Mouse (Mus musculus) kidney, embryonic 15.5 days (tissue): Measurements from ENCODE around the gene Tle3. TPM values are rescaled to one million over a fixed set of nuclear protein-coding genes. Genes with fewer than 3 reads are reported as not detected.

Source experiments
- ATAC-seq: fragments of 200-750 bp; cut with Nextera tagmentation; replicated peaks from 2 replicates; pipeline ENCODE4 v1.8.0; 2017; ENCODE audit warnings: moderate TSS enrichment; ENCODE audit not compliant: low FRiP score
- H3K27ac ChIP-seq: fragments of 300-500 bp; sonication (generic); 2 replicates; pipeline ENCODE4 v1.5.1; 2015; ENCODE audit warnings: mild to moderate bottlenecking, inconsistent platforms
- H3K27me3 ChIP-seq: fragments of 300-500 bp; sonication (generic); 2 replicates; pipeline ENCODE4 v1.6.1; 2015; ENCODE audit warnings: inconsistent platforms
- H3K36me3 ChIP-seq: fragments of 300-500 bp; sonication (generic); 2 replicates; pipeline ENCODE4 v1.6.1; 2015; ENCODE audit warnings: inconsistent platforms
- H3K4me1 ChIP-seq: fragments of 300-500 bp; sonication (generic); 2 replicates; pipeline ENCODE4 v1.6.1; 2015; ENCODE audit warnings: inconsistent platforms
- H3K4me2 ChIP-seq: fragments of 300-500 bp; sonication (generic); 2 replicates; pipeline ENCODE4 v1.6.1; 2015; ENCODE audit warnings: moderate library complexity, mild to moderate bottlenecking, inconsistent platforms
- H3K4me3 ChIP-seq: fragments of 300-500 bp; sonication (generic); replicated peaks from 2 replicates; pipeline ENCODE4 v1.5.1; 2015; ENCODE audit warnings: mild to moderate bottlenecking, inconsistent platforms
- H3K9ac ChIP-seq: fragments of 300-500 bp; sonication (generic); 2 replicates; pipeline ENCODE4 v1.6.1; 2015; ENCODE audit warnings: mild to moderate bottlenecking, inconsistent platforms
- H3K9me3 ChIP-seq: fragments of 300-500 bp; sonication (generic); replicated peaks from 2 replicates; pipeline ENCODE4 v1.6.1; 2016; ENCODE audit warnings: inconsistent platforms
- WGBS: fragments of 180-500 bp; shearing (Covaris S2); methylation state at CpG from one replicate; pipeline ENCODE4 v1.1.7; 2015; ENCODE audit warnings: mixed read lengths; 5-methylcytosine and 5-hydroxymethylcytosine counted together
- polyA plus RNA-seq: library from polyadenylated mRNA; unstranded; fragments of >200 nt; fragmentation: Nextera tagmentation; extraction: Ambion mirVana; gene quantifications from 2 replicates; pipeline ENCODE4 v1.2.1, GENCODE M21; 2015

Gene Tle3
- polyA plus RNA-seq, 1 experiment from 2014 or later, result 30.9 TPM

DNA sequence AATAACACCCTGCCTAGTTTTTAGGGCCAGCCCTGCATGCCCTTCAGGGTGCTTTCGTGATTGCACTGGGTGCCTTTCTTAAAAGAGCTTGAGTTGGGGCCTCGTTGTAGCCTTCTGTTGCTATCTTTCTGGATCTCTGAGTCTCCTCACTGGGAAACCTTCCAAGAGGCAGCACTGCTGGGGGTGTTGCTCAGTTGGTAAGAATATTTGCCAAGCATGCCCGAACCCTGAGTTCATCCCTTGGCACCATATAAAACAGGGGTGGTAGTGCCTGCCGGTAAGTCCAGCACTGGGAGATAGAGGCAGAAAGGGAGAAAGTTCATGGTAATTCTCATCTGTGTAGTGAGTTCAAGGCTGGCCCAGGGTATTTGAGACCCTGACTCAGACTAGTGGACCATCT lies 30.1 kb downstream of the Tle3 start:
- H3K4me2 ChIP-seq, result no peak overlapping the region
- 0 out of 2 replicates have a peak, but pooled peaks cover 4% of the 10 kb centered on the region for H3K27me3 ChIP-seq
- H3K9me3 ChIP-seq, result no peaks in the 10 kb centered on the region
- no peak overlapping the region for H3K27ac ChIP-seq
- ATAC-seq, result no peak
- 86% methylated on average over 4 of the region's 4 CpGs for WGBS
- H3K4me1 ChIP-seq, result peaks cover 69% of the 10 kb centered on the region
- H3K9ac ChIP-seq, result no peak overlapping the region
- H3K4me3 ChIP-seq, result no peak overlapping the region
- H3K36me3 ChIP-seq, result peaks cover 85% of the 10 kb centered on the region

DNA sequence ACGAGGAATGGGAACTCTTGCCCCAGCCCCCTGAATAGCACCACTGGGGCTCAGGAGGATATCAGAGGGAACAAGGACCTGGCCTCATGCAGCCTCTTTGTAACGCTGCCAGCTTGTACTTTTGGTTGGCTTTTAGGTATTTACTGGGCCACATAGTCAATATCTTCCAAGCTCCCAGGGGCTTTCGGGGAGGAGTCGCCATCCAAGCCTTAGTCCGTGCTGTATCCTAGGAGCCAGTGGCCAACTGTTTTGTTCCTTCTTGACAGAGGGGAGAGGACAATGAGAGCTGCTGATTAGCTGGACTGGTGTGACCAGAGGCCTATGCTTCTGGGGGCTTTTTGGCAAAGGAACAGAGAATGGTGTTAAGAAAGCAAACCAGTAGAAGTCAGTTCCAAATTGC lies 30.6 kb downstream of the Tle3 start:
- peaks cover 86% of the 10 kb centered on the region for H3K36me3 ChIP-seq

DNA sequence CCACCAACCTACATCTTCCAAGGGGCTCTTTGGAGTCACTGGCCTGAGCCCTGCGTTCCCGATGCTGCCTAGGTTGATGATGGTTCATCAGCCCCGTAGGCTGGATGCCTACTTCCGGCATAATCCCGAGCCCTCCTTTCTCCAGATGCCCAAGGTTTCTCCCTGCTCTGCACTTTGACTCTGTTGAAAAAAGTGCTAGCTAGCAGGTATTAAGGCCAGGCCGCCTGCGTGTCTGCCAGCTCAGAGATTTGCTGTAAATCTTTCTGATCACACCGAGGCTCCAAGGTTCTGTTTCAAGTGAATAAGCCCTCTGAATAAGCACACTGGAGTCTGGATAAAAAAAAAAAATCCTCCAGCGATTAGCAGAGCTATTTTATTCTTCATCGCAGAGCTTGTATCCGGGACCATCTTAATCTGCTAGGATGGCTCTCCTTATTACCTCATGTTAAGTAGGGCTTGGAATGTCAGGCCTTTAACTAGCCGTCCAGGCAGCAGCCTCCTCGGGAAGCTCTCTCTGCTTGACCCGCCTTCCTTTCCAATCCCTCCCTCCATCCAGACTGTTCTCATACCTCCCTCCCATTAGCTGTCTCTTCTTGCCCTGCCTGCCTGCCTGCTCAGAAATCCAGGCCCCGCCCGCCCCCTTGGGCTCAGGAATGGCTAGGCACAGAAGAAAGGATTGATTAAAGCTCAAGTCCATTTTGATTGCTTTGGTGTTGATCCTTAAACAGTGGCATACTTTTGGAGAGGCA lies 31.9 kb downstream of the Tle3 start:
- H3K27ac ChIP-seq, result peak overlapping the region; percentile 68
- 59% methylated on average over 16 of the region's 16 CpGs for WGBS
- H3K9ac ChIP-seq, result no peak overlapping the region
- no peaks in the 10 kb centered on the region for H3K27me3 ChIP-seq
- no peak overlapping the region for H3K4me2 ChIP-seq
- H3K4me1 ChIP-seq, result peaks cover 79% of the 10 kb centered on the region
- H3K4me3 ChIP-seq, result no peak overlapping the region
- peaks cover 86% of the 10 kb centered on the region for H3K36me3 ChIP-seq
- H3K9me3 ChIP-seq, result no peaks in the 10 kb centered on the region
- ATAC-seq, result no peak

More for the DNA sequence above, 30.6 kb downstream of the Tle3 start:
- Histone ChIP-seq H3K27me3 (0 out of 2 replicates have a peak, but pooled peaks cover 4% of the 10 kb centered on the region), H3K9ac (no peak overlapping the region), H3K4me2 (no peak overlapping the region), H3K4me3 (no peak overlapping the region), H3K27ac (no peak overlapping the region), H3K9me3 (no peaks in the 10 kb centered on the region), H3K4me1 (peaks cover 69% of the 10 kb centered on the region)
- WGBS, result 86% methylated on average over 5 of the region's 5 CpGs
- ATAC-seq, result no peak

DNA sequence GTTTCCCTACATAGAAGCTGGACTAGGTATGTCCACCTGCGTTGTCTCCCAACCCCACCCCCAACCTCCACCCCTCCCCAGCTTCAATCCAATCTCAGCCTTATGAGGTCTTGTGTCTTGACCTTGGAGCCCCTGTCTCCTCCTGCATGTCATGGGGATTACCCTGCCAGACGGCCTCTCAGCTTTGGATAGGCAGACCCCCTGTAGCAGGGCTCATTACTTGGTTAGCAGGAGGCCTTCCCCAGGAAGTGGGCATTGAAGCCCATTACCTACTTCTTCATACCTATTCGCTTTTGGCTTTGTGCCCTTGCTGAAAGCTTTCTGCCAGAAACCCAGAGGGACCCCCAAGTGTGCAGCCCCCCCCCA lies 32.4 kb downstream of the Tle3 start:
- no peak overlapping the region for H3K4me3 ChIP-seq
- no peaks in the 10 kb centered on the region for H3K27me3 ChIP-seq
- H3K4me1 ChIP-seq, result peaks cover 85% of the 10 kb centered on the region
- peaks cover 86% of the 10 kb centered on the region for H3K36me3 ChIP-seq
- ATAC-seq, result no peak
- H3K4me2 ChIP-seq, result peak overlapping the region; percentile 40
- H3K27ac ChIP-seq, result peak overlapping the region; percentile 68
- 64% methylated on average over 3 of the region's 3 CpGs for WGBS
- no peaks in the 10 kb centered on the region for H3K9me3 ChIP-seq
- H3K9ac ChIP-seq, result no peak overlapping the region

DNA sequence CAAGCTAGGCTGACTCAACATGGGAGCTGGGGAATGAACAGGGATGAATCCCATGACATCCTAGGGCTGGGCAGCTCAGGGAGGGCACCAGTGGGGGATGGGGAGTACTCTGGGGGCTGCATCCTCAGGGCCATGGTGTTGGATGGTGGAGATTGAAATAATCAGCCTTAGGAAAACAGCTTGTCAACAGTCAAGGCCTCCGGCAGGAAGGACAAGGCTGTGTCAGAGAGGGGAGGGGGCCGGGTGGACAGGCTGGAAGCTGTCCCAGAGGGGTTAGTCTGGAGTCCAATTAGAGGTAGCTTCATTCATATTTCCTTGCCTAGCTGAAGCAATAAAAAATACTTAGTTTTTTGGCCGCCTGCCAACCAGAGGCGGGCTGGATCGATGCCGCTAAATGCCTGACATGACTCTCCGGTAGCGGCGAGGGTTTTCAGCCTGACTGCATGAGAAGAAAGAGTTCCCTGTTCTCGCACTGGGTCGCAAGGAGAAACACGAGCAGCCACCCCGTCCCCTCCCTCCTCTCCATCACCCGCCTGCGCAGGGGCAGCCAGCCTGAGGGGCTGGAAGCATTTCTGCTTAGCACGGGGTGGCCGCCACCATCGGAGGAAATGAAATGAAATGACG lies 32.9 kb downstream of the Tle3 start:
- Histone ChIP-seq H3K4me3 (no peak overlapping the region), H3K9me3 (no peaks in the 10 kb centered on the region), H3K4me1 (peaks cover 86% of the 10 kb centered on the region), H3K4me2 (peak overlapping the region; percentile 40), H3K27ac (peak overlapping the region; percentile 68), H3K36me3 (peaks cover 86% of the 10 kb centered on the region), H3K27me3 (no peaks in the 10 kb centered on the region), H3K9ac (no peak overlapping the region)
- peak; percentile 72 for ATAC-seq
- WGBS, result 13% methylated on average over 19 of the region's 19 CpGs

DNA sequence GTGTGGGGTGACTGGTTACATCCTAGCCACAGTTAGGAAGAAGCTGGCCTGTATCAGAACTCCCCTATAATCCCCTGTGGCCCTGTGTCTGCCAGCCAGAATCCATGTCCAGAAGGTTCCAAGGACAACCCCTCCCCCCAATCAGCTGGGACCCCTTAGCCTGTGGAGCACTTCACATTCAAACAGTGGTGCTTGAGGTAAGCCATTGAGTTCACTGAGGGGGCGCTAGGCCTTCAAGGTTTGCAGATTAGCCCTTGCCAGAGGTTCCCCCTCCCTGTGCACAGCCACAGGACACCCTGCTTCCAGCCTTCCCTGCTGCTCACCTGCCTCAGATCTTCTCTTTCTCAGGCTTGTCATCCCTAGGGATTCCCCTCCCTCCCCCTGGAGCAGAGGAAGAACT lies 34.2 kb downstream of the Tle3 start:
- H3K27me3 ChIP-seq, result no peaks in the 10 kb centered on the region
- H3K4me2 ChIP-seq, result no peak overlapping the region
- no peaks in the 10 kb centered on the region for H3K9me3 ChIP-seq
- WGBS, result 94% methylated on average over 1 of the region's 1 CpGs
- H3K27ac ChIP-seq, result 0 out of 2 replicates have a peak overlapping the region, but pooled peaks have one; percentile 68
- peaks cover 75% of the 10 kb centered on the region for H3K4me1 ChIP-seq
- H3K36me3 ChIP-seq, result peaks cover 86% of the 10 kb centered on the region
- no peak overlapping the region for H3K9ac ChIP-seq
- no peak overlapping the region for H3K4me3 ChIP-seq
- no peak for ATAC-seq

DNA sequence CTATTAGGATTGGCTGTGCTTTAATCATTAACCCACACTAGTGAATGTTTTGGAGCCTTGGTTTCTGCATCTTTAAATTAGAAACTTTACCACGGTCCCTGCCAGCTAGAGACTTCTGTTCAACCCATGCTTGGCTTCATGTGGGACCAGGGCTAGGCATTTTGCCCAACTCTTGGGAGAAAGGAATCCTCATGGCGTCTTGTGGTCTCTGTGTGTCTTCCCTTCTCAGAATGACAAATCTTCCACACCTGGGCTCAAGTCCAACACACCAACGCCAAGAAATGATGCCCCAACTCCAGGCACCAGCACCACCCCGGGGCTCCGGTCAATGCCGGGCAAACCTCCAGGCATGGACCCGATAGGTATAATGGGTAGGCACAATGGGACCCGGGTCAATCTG lies 36.9 kb downstream of the Tle3 start:
- Histone ChIP-seq H3K27ac (peak overlapping the region; percentile 46), H3K4me3 (no peak overlapping the region), H3K4me1 (peaks cover 49% of the 10 kb centered on the region), H3K9ac (no peak overlapping the region), H3K36me3 (peaks cover 87% of the 10 kb centered on the region), H3K4me2 (no peak overlapping the region), H3K27me3 (no peaks in the 10 kb centered on the region), H3K9me3 (no peaks in the 10 kb centered on the region)
- 80% methylated on average over 8 of the region's 8 CpGs for WGBS
- ATAC-seq, result no peak

DNA sequence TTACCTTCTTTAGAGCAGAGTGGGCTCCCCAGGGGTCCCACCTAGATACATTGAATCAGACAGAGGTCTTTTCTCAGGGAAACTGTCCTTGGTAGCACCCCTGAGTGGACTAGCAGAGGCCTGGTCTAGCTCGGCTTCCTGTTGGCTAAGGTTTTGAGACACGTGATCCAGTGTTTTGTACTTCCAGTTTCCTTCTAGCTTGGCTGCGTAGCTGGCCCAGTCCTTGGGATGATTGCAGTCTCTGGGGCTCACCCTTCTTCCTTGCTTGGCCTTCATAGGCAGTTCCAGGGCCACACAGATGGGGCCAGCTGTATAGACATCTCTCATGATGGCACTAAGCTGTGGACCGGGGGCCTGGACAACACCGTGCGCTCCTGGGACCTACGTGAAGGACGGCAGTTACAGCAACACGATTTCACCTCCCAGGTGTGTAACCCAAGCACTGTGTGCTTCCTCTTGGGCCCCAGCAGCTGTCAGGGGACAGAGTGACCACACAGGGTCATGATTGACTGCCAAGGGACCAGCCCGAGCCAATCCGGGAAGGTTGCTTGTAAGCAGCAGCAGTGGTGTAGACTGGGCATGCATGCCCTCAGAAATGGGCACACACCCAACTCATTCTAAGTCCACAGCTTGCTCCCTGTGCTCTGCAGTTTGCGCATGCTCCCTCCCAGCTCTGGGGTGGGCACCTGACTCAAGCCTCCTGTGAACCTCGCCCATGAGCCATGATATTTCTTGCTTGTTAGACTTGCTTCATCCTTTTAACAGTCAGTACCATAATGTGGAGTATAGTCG lies 41.7 kb downstream of the Tle3 start:
- Histone ChIP-seq H3K4me3 (no peak overlapping the region), H3K27me3 (no peaks in the 10 kb centered on the region), H3K9me3 (no peaks in the 10 kb centered on the region), H3K9ac (no peak overlapping the region), H3K36me3 (peaks cover 99% of the 10 kb centered on the region), H3K27ac (no peak overlapping the region), H3K4me1 (peaks cover 25% of the 10 kb centered on the region; the same call in 1 of the 2 replicates), H3K4me2 (no peak overlapping the region)
- WGBS, result 84% methylated on average over 14 of the region's 14 CpGs
- no peak for ATAC-seq

DNA sequence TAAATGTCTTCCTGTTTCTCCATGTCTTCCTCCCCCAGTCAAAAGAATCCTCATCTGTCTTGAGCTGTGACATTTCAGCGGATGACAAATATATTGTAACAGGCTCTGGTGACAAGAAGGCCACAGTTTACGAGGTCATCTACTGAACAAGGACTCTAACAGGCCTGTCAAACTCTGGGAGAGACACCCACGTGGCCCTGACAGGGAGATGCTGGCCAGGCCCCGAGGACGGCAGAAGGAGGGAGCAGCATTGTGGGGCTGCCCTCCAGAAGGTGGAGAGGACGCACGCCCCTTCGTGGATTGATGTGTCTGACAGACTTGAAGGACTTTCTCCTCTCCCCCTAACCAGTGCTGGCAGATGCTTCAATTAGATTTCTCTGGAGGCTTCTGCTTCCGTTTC lies 44.4 kb downstream of the Tle3 start:
- 35% methylated on average over 9 of the region's 9 CpGs for WGBS
- Histone ChIP-seq H3K27ac (0 out of 2 replicates have a peak overlapping the region, but pooled peaks have one; percentile 45), H3K36me3 (peaks cover 77% of the 10 kb centered on the region), H3K4me3 (no peak overlapping the region), H3K9ac (no peak overlapping the region), H3K4me1 (peaks cover 17% of the 10 kb centered on the region; the same call in 1 of the 2 replicates), H3K27me3 (no peaks in the 10 kb centered on the region), H3K9me3 (no peaks in the 10 kb centered on the region), H3K4me2 (no peak overlapping the region)
- no peak for ATAC-seq

DNA sequence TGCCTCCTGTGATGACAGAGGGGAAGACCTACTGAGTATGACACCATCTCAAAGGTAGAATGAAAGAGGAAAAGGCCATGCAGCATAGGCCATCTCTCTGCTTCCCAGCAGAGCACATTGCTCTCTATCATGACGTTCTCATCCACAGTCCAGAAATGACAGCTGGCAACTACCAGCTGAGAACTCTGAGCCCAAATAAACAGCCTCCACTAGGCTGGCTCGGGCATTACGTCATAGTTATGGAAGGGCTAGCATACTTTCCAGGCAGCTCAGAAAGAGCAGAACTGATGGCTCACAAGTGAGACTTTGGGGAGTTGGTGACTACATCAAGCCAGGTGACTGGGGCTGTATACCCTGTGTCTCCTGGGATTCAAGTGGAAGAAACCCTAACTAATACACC lies 49.5 kb downstream of the Tle3 start:
- no peak overlapping the region for H3K9ac ChIP-seq

DNA sequence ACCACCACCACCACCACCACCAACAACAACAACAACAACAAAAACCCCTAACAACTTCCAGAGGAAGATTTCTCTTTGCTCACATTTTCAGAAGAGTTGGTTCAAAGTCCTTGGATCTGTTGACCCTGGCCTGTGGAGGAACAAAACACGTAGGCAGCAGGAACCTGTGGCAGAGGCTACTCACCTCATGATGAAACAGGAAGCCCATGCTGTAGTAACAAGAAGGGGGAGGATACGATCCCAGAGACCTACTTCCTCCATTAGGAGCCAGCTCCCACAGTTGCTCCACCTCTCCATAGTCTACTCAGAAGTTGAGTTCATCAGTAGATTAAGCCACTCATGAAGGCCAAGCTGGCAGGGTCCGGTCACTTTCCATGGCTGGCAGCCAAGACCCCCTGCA lies 52.1 kb downstream of the Tle3 start:
- no peak for ATAC-seq
- WGBS, result 74% methylated on average over 3 of the region's 3 CpGs
- H3K4me1 ChIP-seq, result no peaks in the 10 kb centered on the region
- no peak overlapping the region for H3K4me2 ChIP-seq
- H3K9me3 ChIP-seq, result no peaks in the 10 kb centered on the region
- no peak overlapping the region for H3K27ac ChIP-seq
- peaks cover 2% of the 10 kb centered on the region for H3K36me3 ChIP-seq
- H3K4me3 ChIP-seq, result no peak overlapping the region
- no peak overlapping the region for H3K9ac ChIP-seq
- H3K27me3 ChIP-seq, result peaks cover 13% of the 10 kb centered on the region; the same call in 1 of the 2 replicates

More for the DNA sequence above, 49.5 kb downstream of the Tle3 start:
- Histone ChIP-seq H3K27me3 (peaks cover 7% of the 10 kb centered on the region; the same call in 1 of the 2 replicates), H3K36me3 (peaks cover 27% of the 10 kb centered on the region), H3K4me2 (no peak overlapping the region), H3K4me3 (no peak overlapping the region), H3K9me3 (no peaks in the 10 kb centered on the region), H3K27ac (no peak overlapping the region), H3K4me1 (peaks cover 3% of the 10 kb centered on the region; the same call in 1 of the 2 replicates)
- 87% methylated on average over 3 of the region's 3 CpGs for WGBS
- no peak for ATAC-seq

DNA sequence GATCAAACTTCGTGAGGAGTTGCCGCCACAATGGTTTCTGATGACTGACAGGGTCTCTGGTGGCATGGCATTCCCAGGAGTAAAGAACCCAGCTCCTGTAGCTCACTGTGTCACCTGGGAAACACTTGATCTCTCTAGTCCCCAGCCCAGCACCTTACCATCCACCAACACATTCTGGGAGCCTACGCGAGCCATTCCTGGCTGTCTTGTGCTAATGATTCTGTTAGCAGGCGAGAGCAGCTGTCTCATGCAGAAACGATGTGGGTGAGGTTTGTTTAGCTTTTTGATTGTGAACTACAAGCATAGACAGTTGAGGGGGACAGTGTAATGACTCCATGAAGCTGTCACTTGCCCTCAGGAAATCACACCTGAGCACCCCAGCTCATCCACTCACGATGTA lies 54.3 kb downstream of the Tle3 start:
- H3K36me3 ChIP-seq, result no peaks in the 10 kb centered on the region
- no peaks in the 10 kb centered on the region for H3K9me3 ChIP-seq
- peaks cover 13% of the 10 kb centered on the region; the same call in 1 of the 2 replicates for H3K27me3 ChIP-seq
- no peak overlapping the region for H3K4me3 ChIP-seq
- H3K27ac ChIP-seq, result no peak overlapping the region
- ATAC-seq, result no peak
- no peak overlapping the region for H3K4me2 ChIP-seq
- no peaks in the 10 kb centered on the region for H3K4me1 ChIP-seq
- H3K9ac ChIP-seq, result no peak overlapping the region
- WGBS, result 79% methylated on average over 7 of the region's 7 CpGs
